In the genomic region with DNA sequence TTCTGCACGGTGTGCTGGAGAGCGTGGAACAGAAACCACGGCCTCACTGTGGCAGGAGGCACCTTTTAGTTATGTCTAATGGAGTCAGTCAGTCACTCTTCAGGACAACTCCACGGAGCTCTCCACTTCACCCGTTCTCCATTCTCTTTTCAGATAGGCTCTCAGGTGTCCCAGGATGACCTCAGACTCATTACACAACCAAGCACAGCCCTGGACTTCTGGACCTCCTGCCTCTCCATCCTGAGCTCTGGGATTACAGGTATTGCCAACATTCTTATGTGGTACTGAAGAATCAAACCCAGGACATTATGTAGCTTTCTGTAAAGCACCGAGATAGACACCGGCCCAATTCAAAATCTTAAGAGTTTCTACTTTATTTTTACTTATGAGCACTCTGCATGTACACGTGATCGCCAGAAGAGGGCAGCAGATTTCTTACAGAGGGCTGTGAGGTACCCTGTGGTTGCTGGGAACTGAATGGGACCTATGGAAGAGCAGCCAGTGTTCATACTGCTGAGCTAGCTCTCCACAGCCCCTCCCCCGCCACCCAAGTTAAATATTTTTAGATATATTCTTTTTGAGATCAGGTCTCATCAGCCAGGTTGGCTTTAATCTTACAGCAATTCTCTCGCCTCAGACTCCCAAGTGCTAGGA, we compare ENCODE assay signal across 9 mouse cellular contexts. TPM values are rescaled to one million over a fixed set of nuclear protein-coding genes. Genes with fewer than 3 reads are reported as not detected.
DNase-seq lines count a peak whose midpoint lies in the region; ATAC-seq and TF ChIP-seq lines count a peak whose summit lies in the region.
"Had no signal": no experiment of that assay in that cellular context is flagged by ENCODE, and none has a peak within 500 bp of the region (broad histone marks: within the 10 kb centered on the region; RNA-seq: fewer than 3 reads in every experiment).

No protein-coding gene starts in this region.

- H3K9ac ChIP-seq in forebrain, embryonic 16.5 days (replicated peaks; ENCODE audit: low read depth, low read length), result no peak overlapping the region
- H3K9ac ChIP-seq in forebrain, embryonic 15.5 days (replicated peaks), result no peak overlapping the region
- H3K9ac ChIP-seq in embryonic facial prominence, embryonic 11.5 days (replicated peaks; ENCODE audit: low read length), result no peak overlapping the region
- H3K9ac ChIP-seq in lung, postnatal 0 days (replicated peaks; ENCODE audit: low read depth), result no peak overlapping the region

- H3K4me2 ChIP-seq in forebrain, embryonic 16.5 days (ENCODE audit: low read length), result no peak overlapping the region
- H3K4me2 ChIP-seq in forebrain, embryonic 15.5 days (replicated peaks), result no peak overlapping the region
- H3K4me2 ChIP-seq in embryonic facial prominence, embryonic 11.5 days (ENCODE audit: low read depth, low read length), result no peak overlapping the region
- H3K4me2 ChIP-seq in lung, postnatal 0 days (replicated peaks; ENCODE audit: low read depth, low read length), result no peak overlapping the region

- TF ChIP-seq EP300 in lung, postnatal 0 days (IDR thresholded peaks at IDR 0.05), result no peak

- no peak overlapping the region for H3K4me3 ChIP-seq in forebrain, embryonic 16.5 days (replicated peaks; ENCODE audit: low read length)
- no peak overlapping the region for H3K4me3 ChIP-seq in forebrain, embryonic 15.5 days
- no peak overlapping the region for H3K4me3 ChIP-seq in embryonic facial prominence, embryonic 11.5 days (ENCODE audit: low read depth, low read length)
- no peak overlapping the region for H3K4me3 ChIP-seq in lung, postnatal 0 days (ENCODE audit: low read depth, low read length)

- WGBS in forebrain, embryonic 16.5 days, result 69% methylated on average over 11 of the region's 11 CpGs
- WGBS in forebrain, embryonic 15.5 days, result 66% methylated on average over 11 of the region's 11 CpGs
- WGBS in embryonic facial prominence, embryonic 11.5 days, result 73% methylated on average over 11 of the region's 11 CpGs
- WGBS in lung, postnatal 0 days, result 62% methylated on average over 11 of the region's 11 CpGs

- H3K27me3 ChIP-seq in forebrain, embryonic 16.5 days (replicated peaks; ENCODE audit: control insufficient read depth, insufficient read depth, low read length), result no peaks in the 10 kb centered on the region
- H3K27me3 ChIP-seq in forebrain, embryonic 15.5 days, result no peaks in the 10 kb centered on the region
- H3K27me3 ChIP-seq in embryonic facial prominence, embryonic 11.5 days (ENCODE audit: control insufficient read depth, insufficient read depth, low read length), result no peaks in the 10 kb centered on the region
- H3K27me3 ChIP-seq in lung, postnatal 0 days (replicated peaks; ENCODE audit: insufficient read depth, low read length), result no peaks in the 10 kb centered on the region
- no peaks in the 10 kb centered on the region for H3K27me3 ChIP-seq in splenic B cell, adult 2 months (ENCODE audit: control insufficient read depth, insufficient read depth, low read length, poor library complexity, severe bottlenecking)

- no peaks in the 10 kb centered on the region for H3K4me1 ChIP-seq in forebrain, embryonic 16.5 days (replicated peaks; ENCODE audit: control insufficient read depth, insufficient read depth, low read length)
- H3K4me1 ChIP-seq in forebrain, embryonic 15.5 days, result no peaks in the 10 kb centered on the region
- no peaks in the 10 kb centered on the region for H3K4me1 ChIP-seq in embryonic facial prominence, embryonic 11.5 days (ENCODE audit: control insufficient read depth, insufficient read depth, low read length)
- H3K4me1 ChIP-seq in lung, postnatal 0 days (ENCODE audit: insufficient read depth, low read depth, low read length), result no peaks in the 10 kb centered on the region

- H3K36me3 ChIP-seq in forebrain, embryonic 16.5 days (ENCODE audit: control insufficient read depth, insufficient read depth), result peaks cover 8% of the 10 kb centered on the region
- H3K36me3 ChIP-seq in forebrain, embryonic 15.5 days, result peaks cover 36% of the 10 kb centered on the region
- H3K36me3 ChIP-seq in embryonic facial prominence, embryonic 11.5 days (replicated peaks; ENCODE audit: control insufficient read depth, insufficient read depth, low read depth, low read length), result no peaks in the 10 kb centered on the region; the same call in 1 of the 2 replicates
- H3K36me3 ChIP-seq in lung, postnatal 0 days (ENCODE audit: insufficient read depth, low read length), result peaks cover 14% of the 10 kb centered on the region; the same call in 1 of the 2 replicates
- peaks cover 3% of the 10 kb centered on the region; the same call in 1 of the 2 replicates for H3K36me3 ChIP-seq in splenic B cell, adult 2 months (ENCODE audit: control insufficient read depth, insufficient read depth, low read length, poor library complexity, severe bottlenecking)

- TF ChIP-seq CTCF in lung, postnatal 0 days (IDR thresholded peaks at IDR 0.05), result peak; percentile 85

- DNase-seq in 3T3-L1 (ENCODE audit: low read depth, low spot score), result peak; percentile 89
- peak; percentile 87 for DNase-seq in ZHBTc4 (ENCODE audit: low read depth, low spot score)
- peak; percentile 83 for DNase-seq in embryonic facial prominence, embryonic 11.5 days (ENCODE audit: low spot score)
- peak; percentile 56 for DNase-seq in kidney, adult 9 months
- peak; percentile 91 for DNase-seq in lung, postnatal 0 days (ENCODE audit: low spot score)
- peak; percentile 71 for DNase-seq in splenic B cell, adult 2 months (ENCODE audit: low read depth, low spot score)

- H3K27ac ChIP-seq in forebrain, embryonic 16.5 days (ENCODE audit: low read length), result no peak overlapping the region
- no peak overlapping the region for H3K27ac ChIP-seq in forebrain, embryonic 15.5 days (replicated peaks)
- H3K27ac ChIP-seq in embryonic facial prominence, embryonic 11.5 days (replicated peaks; ENCODE audit: low read depth, low read length), result no peak overlapping the region
- no peak overlapping the region for H3K27ac ChIP-seq in lung, postnatal 0 days (ENCODE audit: low read length)
- H3K27ac ChIP-seq: macrophage had no signal

- no peaks in the 10 kb centered on the region for H3K9me3 ChIP-seq in forebrain, embryonic 16.5 days (ENCODE audit: control insufficient read depth, low read length)
- H3K9me3 ChIP-seq in forebrain, embryonic 15.5 days, result no peaks in the 10 kb centered on the region
- no peaks in the 10 kb centered on the region for H3K9me3 ChIP-seq in embryonic facial prominence, embryonic 11.5 days (replicated peaks; ENCODE audit: control insufficient read depth, low read length)
- H3K9me3 ChIP-seq in lung, postnatal 0 days (ENCODE audit: low read length), result no peaks in the 10 kb centered on the region

- ATAC-seq in forebrain, embryonic 16.5 days, result peak; percentile 83
- ATAC-seq in forebrain, embryonic 15.5 days (replicated peaks), result no peak; the same call in 1 of the 2 replicates
- no peak; the same call in 1 of the 2 replicates for ATAC-seq in embryonic facial prominence, embryonic 11.5 days (replicated peaks; ENCODE audit: insufficient number of reproducible peaks, low FRiP score, low TSS enrichment, low read depth)
- ATAC-seq in lung, postnatal 0 days, result peak; percentile 84

RNA-seq across cellular contexts. Expression of gene Itga2b, which starts 16.9 kb away (rescaled TPM):
- 3.6 and 6.6 TPM in 2 replicates for polyA plus RNA-seq in forebrain, embryonic 16.5 days (2015; fragmentation: Nextera tagmentation; extraction: Ambion mirVana)
- 4.0 and 4.7 TPM in 2 replicates for polyA plus RNA-seq in forebrain, embryonic 15.5 days (2015; fragmentation: Nextera tagmentation; extraction: Ambion mirVana)
- polyA plus RNA-seq in embryonic facial prominence, embryonic 11.5 days (2014; fragmentation: Nextera tagmentation; extraction: Ambion mirVana), result 4.4 and 4.5 TPM in 2 replicates
- 13.0 and 14.9 TPM in 2 replicates for polyA plus RNA-seq in lung, postnatal 0 days (2015; fragmentation: Nextera tagmentation; extraction: Ambion mirVana)

RNA-seq across cellular contexts. Expression of gene Fam171a2, which starts 39.4 kb away (rescaled TPM):
- polyA plus RNA-seq in forebrain, embryonic 16.5 days (2015; fragmentation: Nextera tagmentation; extraction: Ambion mirVana), result 16.1 and 17.8 TPM in 2 replicates
- 22.5 and 24.3 TPM in 2 replicates for polyA plus RNA-seq in forebrain, embryonic 15.5 days (2015; fragmentation: Nextera tagmentation; extraction: Ambion mirVana)
- 8.6 and 8.8 TPM in 2 replicates for polyA plus RNA-seq in embryonic facial prominence, embryonic 11.5 days (2014; fragmentation: Nextera tagmentation; extraction: Ambion mirVana)
- polyA plus RNA-seq in lung, postnatal 0 days (2015; fragmentation: Nextera tagmentation; extraction: Ambion mirVana), result 3.2 and 3.4 TPM in 2 replicates
- polyA plus RNA-seq: macrophage had no signal

RNA-seq across cellular contexts. Expression of gene Grn, which starts 56.7 kb away (rescaled TPM):
- 68.0 and 72.8 TPM in 2 replicates for polyA plus RNA-seq in forebrain, embryonic 16.5 days (2015; fragmentation: Nextera tagmentation; extraction: Ambion mirVana)
- polyA plus RNA-seq in forebrain, embryonic 15.5 days (2015; fragmentation: Nextera tagmentation; extraction: Ambion mirVana), result 61.8 and 62.0 TPM in 2 replicates
- polyA plus RNA-seq in embryonic facial prominence, embryonic 11.5 days (2014; fragmentation: Nextera tagmentation; extraction: Ambion mirVana), result 38.8 and 52.0 TPM in 2 replicates
- polyA plus RNA-seq in lung, postnatal 0 days (2015; fragmentation: Nextera tagmentation; extraction: Ambion mirVana), result 215 and 223 TPM in 2 replicates

Comparison
In these comparisons a context has a peak if more than half of its experiments do, and no peak if none do; other contexts are left out.
1. ATAC-seq: peak in forebrain, embryonic 16.5 days (single experiment) and lung, postnatal 0 days (single experiment); none in forebrain, embryonic 15.5 days (single experiment) and embryonic facial prominence, embryonic 11.5 days (single experiment).
2. Peak in every context shown above with its lines, with median percentiles within 50 percentile points of each other: DNase-seq.